Mouse (Mus musculus): Measurements from ENCODE around the gene Tlx3. TPM values are rescaled to one million over a fixed set of nuclear protein-coding genes. Genes with fewer than 3 reads are reported as not detected.

Tlx3 gene
- polyA plus RNA-seq (2015; fragmentation: Nextera tagmentation; extraction: Ambion mirVana): 20.3 and 23.2 TPM in 2 replicates

GRCm38 (mm10) chr11:33203383-33204328 lies at the start of gene Tlx3:
Gene Tlx3, minus strand, starts transcription at chr11:33203589.
- Histone ChIP-seq H3K27me3 (replicated peaks) (peaks cover 62% of the 10 kb centered on the region), H3K9me3 (replicated peaks) (no peaks in the 10 kb centered on the region), H3K9ac (replicated peaks) (peak within 1 kb of the TSS; percentile 53), H3K36me3 (no peaks in the 10 kb centered on the region), H3K27ac (replicated peaks) (peak within 1 kb of the TSS; percentile 90), H3K4me3 (replicated peaks) (peak within 1 kb of the TSS; percentile 47), H3K4me2 (peak within 1 kb of the TSS; percentile 56), H3K4me1 (peaks cover 43% of the 10 kb centered on the region)
- under 1% methylated on average over 81 of the region's 81 CpGs for WGBS
- ATAC-seq (ENCODE audit: low FRiP score): peak; percentile 75

- Histone ChIP-seq H3K36me3 (no peaks in the 10 kb centered on the region), H3K9me3 (replicated peaks) (no peaks in the 10 kb centered on the region), H3K27me3 (replicated peaks) (no peaks in the 10 kb centered on the region), H3K27ac (replicated peaks) (no peak overlapping the region), H3K4me2 (no peak overlapping the region), H3K4me3 (replicated peaks) (no peak overlapping the region), H3K9ac (replicated peaks) (no peak overlapping the region), H3K4me1 (peaks cover 8% of the 10 kb centered on the region)
- WGBS: 30% methylated on average over 3 of the region's 3 CpGs
- peak; percentile 35 for ATAC-seq (ENCODE audit: low FRiP score)
These were observed 36.9 kb upstream of the Tlx3 start for GRCm38 (mm10) chr11:33240295-33240694.

- Histone ChIP-seq H3K4me1 (peaks cover 12% of the 10 kb centered on the region), H3K4me2 (no peak overlapping the region), H3K36me3 (no peaks in the 10 kb centered on the region), H3K27ac (replicated peaks) (no peak overlapping the region), H3K4me3 (replicated peaks) (no peak overlapping the region), H3K27me3 (replicated peaks) (no peaks in the 10 kb centered on the region), H3K9ac (replicated peaks) (no peak overlapping the region), H3K9me3 (replicated peaks) (no peaks in the 10 kb centered on the region)
- no peak for ATAC-seq (ENCODE audit: low FRiP score)
- 24% methylated on average over 3 of the region's 3 CpGs for whole genome bisulfite sequencing
These were observed 30.7 kb upstream of the Tlx3 start for GRCm38 (mm10) chr11:33234134-33234533.

GRCm38 (mm10) chr11:33232056-33232455 lies 28.7 kb upstream of the Tlx3 start:
- Histone ChIP-seq H3K9me3 (replicated peaks) (no peaks in the 10 kb centered on the region), H3K27me3 (replicated peaks) (no peaks in the 10 kb centered on the region), H3K4me2 (no peak overlapping the region), H3K9ac (replicated peaks) (no peak overlapping the region), H3K4me3 (replicated peaks) (no peak overlapping the region), H3K27ac (replicated peaks) (no peak overlapping the region), H3K36me3 (no peaks in the 10 kb centered on the region), H3K4me1 (peaks cover 15% of the 10 kb centered on the region)
- 63% methylated on average over 5 of the region's 5 CpGs for WGBS
- ATAC-seq (ENCODE audit: low FRiP score): no peak

GRCm38 (mm10) chr11:33228186-33228585 lies 24.8 kb upstream of the Tlx3 start:
- H3K27me3 ChIP-seq (replicated peaks): no peaks in the 10 kb centered on the region
- 84% methylated on average over 2 of the region's 2 CpGs for WGBS

GRCm38 (mm10) chr11:33226516-33226915 lies 23.1 kb upstream of the Tlx3 start:
- Histone ChIP-seq H3K4me1 (peaks cover 10% of the 10 kb centered on the region; the same call in 1 of the 2 replicates), H3K27me3 (replicated peaks) (no peaks in the 10 kb centered on the region), H3K4me2 (no peak overlapping the region), H3K9ac (replicated peaks) (no peak overlapping the region), H3K36me3 (no peaks in the 10 kb centered on the region), H3K27ac (replicated peaks) (no peak overlapping the region), H3K4me3 (replicated peaks) (no peak overlapping the region), H3K9me3 (replicated peaks) (no peaks in the 10 kb centered on the region)
- no peak for ATAC-seq (ENCODE audit: low FRiP score)
- 81% methylated on average over 8 of the region's 8 CpGs for WGBS

More at GRCm38 (mm10) chr11:33228186-33228585, 24.8 kb upstream of the Tlx3 start:
- H3K27ac ChIP-seq (replicated peaks): no peak overlapping the region
- no peaks in the 10 kb centered on the region for H3K9me3 ChIP-seq (replicated peaks)
- no peak for ATAC-seq (ENCODE audit: low FRiP score)
- 0 out of 2 replicates have a peak, but pooled peaks cover 2% of the 10 kb centered on the region for H3K4me1 ChIP-seq
- H3K4me3 ChIP-seq (replicated peaks): no peak overlapping the region
- H3K9ac ChIP-seq (replicated peaks): no peak overlapping the region
- H3K4me2 ChIP-seq: no peak overlapping the region
- H3K36me3 ChIP-seq: no peaks in the 10 kb centered on the region

GRCm38 (mm10) chr11:33221566-33222365 lies 18.4 kb upstream of the Tlx3 start:
- H3K4me2 ChIP-seq: no peak overlapping the region
- no peak for ATAC-seq (ENCODE audit: low FRiP score)
- WGBS: 73% methylated on average over 11 of the region's 11 CpGs
- peak overlapping the region; percentile 45; the same call in 1 of the 2 replicates for H3K27ac ChIP-seq (replicated peaks)
- peaks cover 34% of the 10 kb centered on the region for H3K4me1 ChIP-seq
- H3K27me3 ChIP-seq (replicated peaks): no peaks in the 10 kb centered on the region
- H3K36me3 ChIP-seq: no peaks in the 10 kb centered on the region
- H3K9me3 ChIP-seq (replicated peaks): no peaks in the 10 kb centered on the region
- H3K4me3 ChIP-seq (replicated peaks): no peak overlapping the region
- no peak overlapping the region for H3K9ac ChIP-seq (replicated peaks)

GRCm38 (mm10) chr11:33220763-33221162 lies 17.4 kb upstream of the Tlx3 start:
- Histone ChIP-seq H3K4me2 (no peak overlapping the region), H3K27me3 (replicated peaks) (no peaks in the 10 kb centered on the region), H3K9me3 (replicated peaks) (no peaks in the 10 kb centered on the region), H3K9ac (replicated peaks) (no peak overlapping the region), H3K4me3 (replicated peaks) (no peak overlapping the region), H3K36me3 (no peaks in the 10 kb centered on the region), H3K4me1 (peaks cover 34% of the 10 kb centered on the region), H3K27ac (replicated peaks) (peak overlapping the region; percentile 18; the same call in 1 of the 2 replicates)
- peak; percentile 51; the same call in 1 of the 2 replicates for ATAC-seq (ENCODE audit: low FRiP score)
- WGBS: 48% methylated on average over 7 of the region's 7 CpGs

- ATAC-seq (ENCODE audit: low FRiP score): no peak
- Histone ChIP-seq H3K36me3 (no peaks in the 10 kb centered on the region), H3K27ac (replicated peaks) (no peak overlapping the region), H3K4me1 (peaks cover 34% of the 10 kb centered on the region), H3K27me3 (replicated peaks) (no peaks in the 10 kb centered on the region), H3K9me3 (replicated peaks) (no peaks in the 10 kb centered on the region), H3K4me3 (replicated peaks) (no peak overlapping the region), H3K4me2 (no peak overlapping the region), H3K9ac (replicated peaks) (no peak overlapping the region)
- WGBS: 61% methylated on average over 8 of the region's 8 CpGs
These were observed 14.1 kb upstream of the Tlx3 start for GRCm38 (mm10) chr11:33217384-33218079.

GRCm38 (mm10) chr11:33207411-33207810 lies 4.0 kb upstream of the Tlx3 start:
- Histone ChIP-seq H3K9ac (replicated peaks) (no peak overlapping the region), H3K27me3 (replicated peaks) (peaks cover 46% of the 10 kb centered on the region), H3K27ac (replicated peaks) (no peak overlapping the region), H3K4me1 (peaks cover 25% of the 10 kb centered on the region), H3K36me3 (no peaks in the 10 kb centered on the region), H3K4me2 (peak overlapping the region; percentile 56), H3K9me3 (replicated peaks) (no peaks in the 10 kb centered on the region), H3K4me3 (replicated peaks) (peak overlapping the region; percentile 47; the same call in 1 of the 2 replicates)
- no peak for ATAC-seq (ENCODE audit: low FRiP score)
- WGBS: 81% methylated on average over 2 of the region's 2 CpGs

- peak overlapping the region; percentile 47 for H3K4me3 ChIP-seq (replicated peaks)
- H3K27me3 ChIP-seq (replicated peaks): peaks cover 54% of the 10 kb centered on the region
- peak overlapping the region; percentile 56 for H3K4me2 ChIP-seq
- peak overlapping the region; percentile 42 for H3K9ac ChIP-seq (replicated peaks)
- ATAC-seq (ENCODE audit: low FRiP score): no peak
- H3K9me3 ChIP-seq (replicated peaks): no peaks in the 10 kb centered on the region
- peaks cover 48% of the 10 kb centered on the region for H3K4me1 ChIP-seq
- peak overlapping the region; percentile 81 for H3K27ac ChIP-seq (replicated peaks)
- WGBS: 14% methylated on average over 3 of the region's 3 CpGs
- no peaks in the 10 kb centered on the region for H3K36me3 ChIP-seq
These were observed 1.6 kb upstream of the Tlx3 start for GRCm38 (mm10) chr11:33204966-33205365.

All from neural tube, embryonic 15.5 days (tissue).